Mouse (Mus musculus) CH12.LX (cell line): ENCODE data around the gene Rbm19. TPM values are rescaled to one million over a fixed set of nuclear protein-coding genes. Genes with fewer than 3 reads are reported as not detected.

ENCODE experiments used
- DNase-seq: peaks from one replicate; pipeline ENCODE4 v3.0.0-alpha.2; 2013; ENCODE audit errors: extremely low read depth
- H3K27ac ChIP-seq: 2 replicates; pipeline ENCODE4 v1.5.1; 2012; ENCODE audit warnings: low read depth, mild to moderate bottlenecking, control low read depth, moderate library complexity; ENCODE audit not compliant: insufficient read depth
- H3K27me3 ChIP-seq: replicated peaks from 2 replicates; pipeline ENCODE3; 2012; ENCODE audit warnings: inconsistent platforms
- H3K36me3 ChIP-seq, 2 experiments: replicated peaks in 1 of 2; 2 replicates each; pipeline versions ENCODE3 to v1.6.1; 2012; ENCODE audit warnings: inconsistent platforms in 1 of 2, low read length in 1 of 2, mild to moderate bottlenecking in 1 of 2, mixed read lengths in 1 of 2, moderate library complexity in 1 of 2; ENCODE audit not compliant: control insufficient read depth in 1 of 2, insufficient read depth in 1 of 2
- H3K4me1 ChIP-seq, 2 experiments: 2 replicates each; pipeline ENCODE4 v1.6.1; 2012; ENCODE audit warnings: inconsistent platforms in 1 of 2, moderate library complexity in 1 of 2; ENCODE audit not compliant: insufficient read depth in 2 of 2, control insufficient read depth in 1 of 2
- H3K4me2 ChIP-seq: 2 replicates; pipeline ENCODE4 v1.6.1; 2012; ENCODE audit warnings: low read depth, mild to moderate bottlenecking, control low read depth; ENCODE audit not compliant: poor library complexity, insufficient read depth, severe bottlenecking
- H3K4me3 ChIP-seq, 3 experiments: fragments of 150-350 bp in 1 of 3; sonication (generic) in 1 of 3; replicated peaks in 1 of 3; 2 replicates each; pipeline versions ENCODE3 to v1.5.1; 2011 to 2012; ENCODE audit warnings: low read depth in 2 of 3, low read length in 2 of 3, mild to moderate bottlenecking in 2 of 3, moderate library complexity in 2 of 3, control low read depth in 1 of 3, improper control_type of control experiment in 1 of 3, inconsistent platforms in 1 of 3, mixed read lengths in 1 of 3; ENCODE audit not compliant: poor library complexity in 1 of 3
- H3K79me2 ChIP-seq: replicated peaks from 2 replicates; pipeline ENCODE4 v1.6.1; 2012; ENCODE audit warnings: mild to moderate bottlenecking, moderate library complexity; ENCODE audit not compliant: control insufficient read depth, poor library complexity, insufficient read depth, severe bottlenecking; ENCODE audit errors: extremely low read depth
- H3K9ac ChIP-seq: 2 replicates; pipeline ENCODE4 v1.6.1; 2012; ENCODE audit warnings: low read depth, mild to moderate bottlenecking, control low read depth, moderate library complexity; ENCODE audit not compliant: insufficient read depth
- H3K9me3 ChIP-seq: replicated peaks from 2 replicates; pipeline ENCODE3; 2012; ENCODE audit warnings: low read length, inconsistent platforms, mixed read lengths
- BHLHE40 ChIP-seq: IDR thresholded peaks from 2 replicates; pipeline ENCODE4 v1.6.1; 2011; ENCODE audit warnings: mild to moderate bottlenecking, low read depth, low read length, improper control_type of control experiment
- CHD1 ChIP-seq: IDR thresholded peaks from 2 replicates; pipeline ENCODE4 v1.6.1; 2012; ENCODE audit warnings: low read depth, low read length, improper control_type of control experiment, inconsistent platforms
- CTCF ChIP-seq, 2 experiments: IDR thresholded peaks in 1 of 2; conservative IDR thresholded peaks in 1 of 2; 2 replicates each; pipeline ENCODE4 v1.5.1; 2011 to 2012; ENCODE audit warnings: low read depth in 2 of 2, low read length in 2 of 2, improper control_type of control experiment in 1 of 2, inconsistent platforms in 1 of 2, mild to moderate bottlenecking in 1 of 2, moderate library complexity in 1 of 2
- E2F4 ChIP-seq: IDR thresholded peaks from 2 replicates; pipeline ENCODE4 v1.6.1; 2011; ENCODE audit warnings: low read depth, low read length, improper control_type of control experiment; ENCODE audit not compliant: insufficient replicate concordance
- ELF1 ChIP-seq: IDR thresholded peaks from 2 replicates; pipeline ENCODE4 v1.6.1; 2014; ENCODE audit warnings: low read depth, mild to moderate bottlenecking, inconsistent platforms, low read length, improper control_type of control experiment
- EP300 ChIP-seq: IDR thresholded peaks from 2 replicates; pipeline ENCODE4 v1.6.1; 2011; ENCODE audit warnings: low read length, improper control_type of control experiment
- GABPA ChIP-seq: IDR thresholded peaks from 2 replicates; pipeline ENCODE4 v1.6.1; 2012; ENCODE audit warnings: low read depth, low read length, improper control_type of control experiment, inconsistent platforms; ENCODE audit not compliant: insufficient replicate concordance
- HCFC1 ChIP-seq: IDR thresholded peaks from 2 replicates; pipeline ENCODE4 v1.6.1; 2012; ENCODE audit warnings: low read depth, mild to moderate bottlenecking, inconsistent platforms, low read length, improper control_type of control experiment
- IRF4 ChIP-seq: IDR thresholded peaks from 2 replicates; pipeline ENCODE4 v1.6.1; 2014; ENCODE audit warnings: low read depth, mild to moderate bottlenecking, inconsistent platforms, low read length, improper control_type of control experiment
- JUN ChIP-seq: IDR thresholded peaks from 2 replicates; pipeline ENCODE4 v1.6.1; 2011; ENCODE audit warnings: low read depth, mild to moderate bottlenecking, low read length, improper control_type of control experiment, moderate library complexity; ENCODE audit not compliant: insufficient read depth
- KAT2A ChIP-seq: IDR thresholded peaks from 2 replicates; pipeline ENCODE4 v1.6.1; 2012; ENCODE audit warnings: low read length, improper control_type of control experiment, inconsistent platforms; ENCODE audit not compliant: insufficient replicate concordance
- MAFK ChIP-seq: IDR thresholded peaks from 2 replicates; pipeline ENCODE4 v1.6.1; 2011; ENCODE audit warnings: low read length, improper control_type of control experiment; ENCODE audit not compliant: insufficient replicate concordance
- MAX ChIP-seq: IDR thresholded peaks from 2 replicates; pipeline ENCODE4 v1.6.1; 2011; ENCODE audit warnings: low read length, improper control_type of control experiment
- MAZ ChIP-seq: IDR thresholded peaks from 2 replicates; pipeline ENCODE4 v1.6.1; 2012; ENCODE audit warnings: low read depth, mild to moderate bottlenecking, inconsistent platforms, low read length, improper control_type of control experiment, moderate library complexity
- MYC ChIP-seq: IDR thresholded peaks from 2 replicates; pipeline ENCODE4 v1.6.1; 2011; ENCODE audit warnings: low read depth, mild to moderate bottlenecking, improper control_type of control experiment, low read length
- PAX5 ChIP-seq: IDR thresholded peaks from 2 replicates; pipeline ENCODE4 v1.6.1; 2012; ENCODE audit warnings: low read length, inconsistent platforms, mixed read lengths
- RAD21 ChIP-seq: IDR thresholded peaks from 2 replicates; pipeline ENCODE4 v1.6.1; 2011; ENCODE audit warnings: low read depth, mild to moderate bottlenecking, low read length, improper control_type of control experiment, moderate library complexity
- SIN3A ChIP-seq: IDR thresholded peaks from 2 replicates; pipeline ENCODE4 v1.6.1; 2012; ENCODE audit warnings: low read length, improper control_type of control experiment, inconsistent platforms
- TBP ChIP-seq: conservative IDR thresholded peaks from 2 replicates; pipeline ENCODE4 v1.6.1; 2011; ENCODE audit warnings: low read depth, low read length, improper control_type of control experiment
- TCF12 ChIP-seq: IDR thresholded peaks from 2 replicates; pipeline ENCODE4 v1.6.1; 2014; ENCODE audit warnings: low read depth, mild to moderate bottlenecking, inconsistent platforms, low read length, improper control_type of control experiment
- USF1 ChIP-seq: IDR thresholded peaks from 2 replicates; pipeline ENCODE4 v1.6.1; 2014; ENCODE audit warnings: low read depth, mild to moderate bottlenecking, inconsistent platforms, low read length, improper control_type of control experiment
- ZKSCAN1 ChIP-seq: IDR thresholded peaks from 2 replicates; pipeline ENCODE4 v1.6.1; 2012; ENCODE audit warnings: low read depth, inconsistent platforms, low read length, improper control_type of control experiment, borderline replicate concordance
- ZMIZ1 ChIP-seq: IDR thresholded peaks from 2 replicates; pipeline ENCODE4 v1.6.1; 2012; ENCODE audit warnings: low read depth, mild to moderate bottlenecking, inconsistent platforms, low read length, improper control_type of control experiment
- dilution Hi-C: fragments of 300-500 bp; cut with MboI; formaldehyde crosslinking; loops from 2 replicates; pipeline ENCODE4 v1.14.3; 2020; ENCODE audit warnings: low sequenced_read_pairs; ENCODE audit not compliant: extremely low pct_unique_long_range_greater_than_20kb, extremely low pct_ligation_motif_present
- in situ Hi-C: fragments of 300-500 bp; cut with MboI; formaldehyde crosslinking; loops from 3 replicates; pipeline ENCODE4 v1.14.3; 2019; ENCODE audit warnings: low sequenced_read_pairs, low pct_ligation_motif_present, low pct_unique_long_range_greater_than_20kb, mixed read lengths
- polyA plus RNA-seq: library from polyadenylated mRNA; unstranded; fragments of >175 nt; gene quantifications from 2 replicates; pipeline ENCODE4 v1.2.1, GENCODE M21; 2012; ENCODE audit warnings: low read depth; ENCODE audit not compliant: insufficient read length
- total RNA-seq, 2 experiments: library from RNA; depleted of rRNA; stranded (reverse); fragments of 300-350 nt in 1 of 2; fragments of >200 nt in 1 of 2; gene quantifications; 2 replicates each; pipeline ENCODE4 v1.2.3; 2012 to 2014

Gene Rbm19
- total and polyA plus RNA-seq, 3 experiments: 36.2 to 81.4 (median 56.5) TPM

DNA sequence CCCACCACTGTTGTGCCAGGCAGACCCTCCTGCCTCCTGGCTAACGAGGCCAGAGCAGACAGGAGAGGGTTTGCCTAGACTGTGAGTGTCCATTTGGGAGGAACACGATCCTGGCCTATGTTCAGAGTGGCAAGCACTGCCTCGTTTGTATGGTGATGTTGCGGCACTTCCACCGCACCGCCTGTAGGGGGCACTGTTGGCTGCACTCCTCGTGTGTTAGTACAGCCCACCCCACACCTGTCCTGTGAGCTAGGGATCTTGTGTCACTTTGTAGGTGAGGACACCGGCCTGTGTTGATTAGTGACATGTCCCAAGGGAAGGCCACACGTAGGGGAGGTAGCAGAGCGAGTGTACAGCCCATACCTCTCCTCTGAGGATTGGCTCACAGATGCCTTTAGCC is 11.4 kb downstream of the Rbm19 start:
- no peak overlapping the region for H3K4me3 ChIP-seq
- H3K4me2 ChIP-seq: no peak overlapping the region
- no peaks in the 10 kb centered on the region for H3K27me3 ChIP-seq
- no peak overlapping the region for H3K9ac ChIP-seq
- H3K4me1 ChIP-seq: peaks cover 0 to 10% of the 10 kb centered on the region in 2 experiments; a peak in 2 of 4 replicates
- TF ChIP-seq CTCF (conservative IDR thresholded peaks at IDR 0.05 in 1 of 2, IDR thresholded peaks at IDR 0.05 in 1 of 2; ENCODE audit: low read depth in 2 of 2, low read length in 2 of 2) (peak; percentile 61 to 85), JUN (no peak), RAD21 (peak; percentile 12)
- no peaks in the 10 kb centered on the region for H3K79me2 ChIP-seq
- dilution Hi-C loops: no loop called here
- DNase-seq: no peak
- H3K36me3 ChIP-seq: peaks cover 96 to 100% of the 10 kb centered on the region in 2 experiments
- H3K9me3 ChIP-seq: no peaks in the 10 kb centered on the region
- in situ Hi-C loops: loop anchor here (25.0 kb wide), 1 partner anchor 485 kb away; the partner anchor contains the start of genes Ddx54 and Rita1
- H3K27ac ChIP-seq: no peak overlapping the region

DNA sequence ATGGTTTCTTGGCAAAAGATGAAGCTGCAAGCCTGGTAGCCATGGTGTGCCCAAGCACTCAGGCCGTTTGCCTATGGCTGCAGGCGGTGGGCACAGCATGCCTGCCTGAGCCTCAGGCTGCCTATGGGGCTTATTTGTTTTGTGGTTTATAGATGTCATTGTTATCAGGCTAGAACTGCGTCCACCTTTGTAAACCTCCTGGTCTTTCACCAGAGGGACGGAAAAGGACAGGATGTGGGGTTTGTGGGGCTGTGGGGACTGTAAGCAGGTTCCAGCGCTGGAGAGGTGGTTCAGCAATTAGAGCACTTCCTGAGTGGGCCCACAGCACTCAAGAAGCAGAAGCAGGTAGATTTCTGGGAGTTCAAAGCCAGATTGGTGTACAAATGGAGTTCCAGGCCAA is 12.2 kb downstream of the Rbm19 start:
- H3K36me3 ChIP-seq: peaks cover 96 to 100% of the 10 kb centered on the region in 2 experiments
- in situ Hi-C loops: loop anchor here (25.0 kb wide), 1 partner anchor 484 kb away; the partner anchor contains the start of genes Ddx54 and Rita1
- no peak overlapping the region for H3K9ac ChIP-seq
- peaks cover 0 to 10% of the 10 kb centered on the region in 2 experiments; a peak in 2 of 4 replicates for H3K4me1 ChIP-seq
- TF ChIP-seq TCF12 (no peak), KAT2A (no peak), SIN3A (no peak)
- TF ChIP-seq, all 38 proteins: peak for 0
- dilution Hi-C loops: no loop called here
- H3K4me2 ChIP-seq: no peak overlapping the region
- no peak overlapping the region for H3K4me3 ChIP-seq
- H3K9me3 ChIP-seq: no peaks in the 10 kb centered on the region
- H3K27ac ChIP-seq: no peak overlapping the region
- no peaks in the 10 kb centered on the region for H3K27me3 ChIP-seq
- no peak for DNase-seq
- no peaks in the 10 kb centered on the region for H3K79me2 ChIP-seq

DNA sequence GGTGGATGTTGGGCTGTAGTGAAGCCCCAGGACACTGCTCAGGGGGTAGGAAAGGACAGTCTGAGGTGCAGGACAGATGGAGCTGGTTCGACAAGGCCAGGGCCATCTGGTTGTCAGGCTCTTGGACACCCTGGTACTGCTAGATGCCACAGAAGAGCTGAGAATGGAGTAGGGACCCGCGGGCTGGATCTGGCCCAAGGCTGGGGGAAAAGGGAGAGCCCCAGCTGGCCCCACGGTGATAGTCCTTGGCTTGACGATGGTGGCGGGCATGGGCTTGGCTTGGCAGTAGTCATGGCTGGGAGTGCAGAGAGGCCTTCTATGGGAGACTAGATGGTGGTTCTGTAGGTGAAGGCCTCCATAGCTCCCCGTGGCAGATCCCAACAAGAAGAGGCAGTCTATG is 12.8 kb downstream of the Rbm19 start:
- Histone ChIP-seq H3K36me3 (peaks cover 91 to 100% of the 10 kb centered on the region in 2 experiments), H3K4me1 (peaks cover 0 to 10% of the 10 kb centered on the region in 2 experiments; a peak in 2 of 4 replicates), H3K27ac (no peak overlapping the region), H3K4me3 (no peak overlapping the region), H3K9ac (no peak overlapping the region), H3K27me3 (no peaks in the 10 kb centered on the region), H3K79me2 (no peaks in the 10 kb centered on the region), H3K4me2 (no peak overlapping the region), H3K9me3 (no peaks in the 10 kb centered on the region)
- DNase-seq: no peak
- TF ChIP-seq EP300: no peak
- TF ChIP-seq ZMIZ1: no peak
- no peak for TF ChIP-seq MYC
- no peak for TF ChIP-seq GABPA
- TF ChIP-seq USF1: no peak
- TF ChIP-seq ZKSCAN1: no peak
- TF ChIP-seq TBP: no peak
- TF ChIP-seq RAD21: no peak
- TF ChIP-seq CHD1: no peak
- TF ChIP-seq MAZ: no peak
- TF ChIP-seq PAX5: no peak
- no peak for TF ChIP-seq IRF4
- no peak for TF ChIP-seq HCFC1
- TF ChIP-seq JUN: no peak
- TF ChIP-seq MAX: no peak
- TF ChIP-seq MAFK: no peak
- no peak for TF ChIP-seq BHLHE40
- TF ChIP-seq ELF1: no peak
- TF ChIP-seq E2F4: no peak
- in situ Hi-C loops (loop anchor here (25.0 kb wide), 1 partner anchor 483 kb away; the partner anchor contains the start of genes Ddx54 and Rita1), dilution Hi-C loops (no loop called here)
